Comparison of ENCODE assay signal across 13 mouse cellular contexts in genomic region chr11:88613008-88613407, GRCm38 (mm10).
DNase-seq lines count a peak whose midpoint lies in the region; ATAC-seq and TF ChIP-seq lines count a peak whose summit lies in the region.
"Had no signal": no experiment of that assay in that cellular context is flagged by ENCODE, and none has a peak within 500 bp of the region (broad histone marks: within the 10 kb centered on the region; RNA-seq: fewer than 3 reads in every experiment).

No protein-coding gene starts in this region.

- WGBS in kidney, embryonic 14.5 days, result 75% methylated on average over 6 of the region's 6 CpGs
- 49% methylated on average over 6 of the region's 6 CpGs for WGBS in neural tube, embryonic 15.5 days
- WGBS in stomach, embryonic 16.5 days, result 61% methylated on average over 6 of the region's 6 CpGs

- ATAC-seq in kidney, embryonic 14.5 days (ENCODE audit: low FRiP score, low TSS enrichment), result no peak
- no peak for ATAC-seq in neural tube, embryonic 15.5 days (ENCODE audit: low FRiP score)
- ATAC-seq in stomach, embryonic 16.5 days (ENCODE audit: insufficient read depth, low FRiP score), result no peak
- ATAC-seq: intestine, postnatal 0 days had no signal

- no peaks in the 10 kb centered on the region for H3K9me3 ChIP-seq in kidney, embryonic 14.5 days (ENCODE audit: control insufficient read depth, low read length)
- no peaks in the 10 kb centered on the region for H3K9me3 ChIP-seq in neural tube, embryonic 15.5 days (replicated peaks)
- no peaks in the 10 kb centered on the region for H3K9me3 ChIP-seq in stomach, embryonic 16.5 days (replicated peaks; ENCODE audit: control insufficient read depth, low read length)
- H3K9me3 ChIP-seq: lung, embryonic 15.5 days; neural tube, embryonic 13.5 days had no signal

- no peaks in the 10 kb centered on the region for H3K36me3 ChIP-seq in kidney, embryonic 14.5 days (ENCODE audit: control insufficient read depth, insufficient read depth, low read length)
- no peaks in the 10 kb centered on the region for H3K36me3 ChIP-seq in neural tube, embryonic 15.5 days
- no peaks in the 10 kb centered on the region for H3K36me3 ChIP-seq in stomach, embryonic 16.5 days (ENCODE audit: control insufficient read depth, insufficient read depth, low read length)
- H3K36me3 ChIP-seq: lung, embryonic 15.5 days; neural tube, embryonic 13.5 days had no signal

- H3K27ac ChIP-seq in gastrocnemius, adult 2 months, result peak overlapping the region; percentile 78
- no peak overlapping the region; the same call in 1 of the 2 replicates for H3K27ac ChIP-seq in kidney, embryonic 14.5 days (ENCODE audit: low read depth, low read length)
- peak overlapping the region; percentile 56 for H3K27ac ChIP-seq in neural tube, embryonic 15.5 days (replicated peaks)
- H3K27ac ChIP-seq in stomach, embryonic 16.5 days (ENCODE audit: low read length), result peak overlapping the region; percentile 76

- peaks cover 46% of the 10 kb centered on the region for H3K4me1 ChIP-seq in kidney, embryonic 14.5 days (ENCODE audit: control insufficient read depth, insufficient read depth, low read length)
- peaks cover 42% of the 10 kb centered on the region for H3K4me1 ChIP-seq in neural tube, embryonic 15.5 days
- H3K4me1 ChIP-seq in stomach, embryonic 16.5 days (ENCODE audit: control insufficient read depth, insufficient read depth, low read length), result peaks cover 31% of the 10 kb centered on the region

- intact Hi-C loops in gastrocnemius, adult 2 months (cut with DNase I), result no loop called here

- no peak overlapping the region for H3K4me3 ChIP-seq in gastrocnemius, adult 2 months
- no peak overlapping the region for H3K4me3 ChIP-seq in kidney, embryonic 14.5 days (ENCODE audit: low read length)
- no peak overlapping the region for H3K4me3 ChIP-seq in neural tube, embryonic 15.5 days (replicated peaks)
- no peak overlapping the region for H3K4me3 ChIP-seq in stomach, embryonic 16.5 days (replicated peaks; ENCODE audit: low read length)
- H3K4me3 ChIP-seq: lung, embryonic 15.5 days; neural tube, embryonic 13.5 days had no signal

- no peak overlapping the region for H3K9ac ChIP-seq in kidney, embryonic 14.5 days (ENCODE audit: low read depth, low read length)
- H3K9ac ChIP-seq in neural tube, embryonic 15.5 days (replicated peaks), result no peak overlapping the region
- no peak overlapping the region for H3K9ac ChIP-seq in stomach, embryonic 16.5 days (ENCODE audit: low read length)
- H3K9ac ChIP-seq: lung, embryonic 15.5 days; neural tube, embryonic 13.5 days had no signal

- H3K4me2 ChIP-seq in kidney, embryonic 14.5 days (replicated peaks; ENCODE audit: low read depth, low read length), result no peak overlapping the region
- H3K4me2 ChIP-seq in neural tube, embryonic 15.5 days, result no peak overlapping the region
- no peak overlapping the region for H3K4me2 ChIP-seq in stomach, embryonic 16.5 days (ENCODE audit: low read depth, low read length)
- H3K4me2 ChIP-seq: neural tube, embryonic 13.5 days had no signal

- H3K27me3 ChIP-seq in kidney, embryonic 14.5 days (ENCODE audit: control insufficient read depth, insufficient read depth, low read length), result no peaks in the 10 kb centered on the region
- H3K27me3 ChIP-seq in neural tube, embryonic 15.5 days (replicated peaks), result no peaks in the 10 kb centered on the region
- H3K27me3 ChIP-seq in stomach, embryonic 16.5 days (ENCODE audit: control insufficient read depth, insufficient read depth, low read length), result no peaks in the 10 kb centered on the region
- H3K27me3 ChIP-seq: lung, embryonic 15.5 days; neural tube, embryonic 13.5 days had no signal

- no peak for TF ChIP-seq CTCF in gastrocnemius, adult 2 months (IDR thresholded peaks at IDR 0.05)

- DNase-seq in gastrocnemius, adult 2 months, result no peak
- no peak for DNase-seq in gastrocnemius, adult 18-20 months (ENCODE audit: low spot score)
- DNase-seq in kidney, adult 11 months, result peak; percentile 55
- no peak for DNase-seq in neural tube, embryonic 10.5 days (ENCODE audit: extremely low spot score, low spot score)
- DNase-seq in thymus, postnatal 0 days (ENCODE audit: low spot score), result no peak
- DNase-seq: cerebellum, adult 18-20 months; right cerebral cortex, adult 18-20 months had no signal
